Mouse (Mus musculus) liver, postnatal 0 days (tissue): ENCODE data around the gene Celf5. TPM values are rescaled to one million over a fixed set of nuclear protein-coding genes. Genes with fewer than 3 reads are reported as not detected.

Experiments
- ATAC-seq: fragments of 200-750 bp; cut with Nextera tagmentation; 2 replicates; pipeline ENCODE4 v1.8.0; 2017; ENCODE audit warnings: mild to moderate bottlenecking, moderate library complexity
- DNase-seq: peaks from one replicate; pipeline ENCODE4 v3.0.0-alpha.2; 2016
- H3K27ac ChIP-seq: fragments of 300-500 bp; sonication (generic); 2 replicates; pipeline ENCODE4 v1.5.1; 2014; ENCODE audit warnings: antibody characterized with exemption, moderate library complexity, mild to moderate bottlenecking, low read depth
- H3K27me3 ChIP-seq: fragments of 300-500 bp; sonication (generic); 2 replicates; pipeline ENCODE4 v1.6.1; 2014; ENCODE audit warnings: low read length, control low read depth, mixed read lengths; ENCODE audit not compliant: insufficient read depth
- H3K36me3 ChIP-seq: fragments of 300-500 bp; sonication (generic); replicated peaks from 2 replicates; pipeline ENCODE4 v1.6.1; 2014; ENCODE audit warnings: mild to moderate bottlenecking, control low read depth, low read length, moderate library complexity, mixed read lengths; ENCODE audit not compliant: insufficient read depth
- H3K4me1 ChIP-seq: fragments of 300-500 bp; sonication (generic); 2 replicates; pipeline ENCODE4 v1.6.1; 2014; ENCODE audit warnings: antibody characterized with exemption, mild to moderate bottlenecking, control low read depth; ENCODE audit not compliant: insufficient read depth
- H3K4me2 ChIP-seq: fragments of 300-500 bp; sonication (generic); 2 replicates; pipeline ENCODE4 v1.6.1; 2014; ENCODE audit warnings: low read depth, mild to moderate bottlenecking, low read length, moderate library complexity, mixed read lengths
- H3K4me3 ChIP-seq: fragments of 300-500 bp; sonication (generic); 2 replicates; pipeline ENCODE4 v1.5.1; 2014; ENCODE audit warnings: low read depth, low read length
- H3K9ac ChIP-seq: fragments of 300-500 bp; sonication (generic); replicated peaks from 2 replicates; pipeline ENCODE4 v1.6.1; 2014; ENCODE audit warnings: mild to moderate bottlenecking, moderate library complexity
- H3K9me3 ChIP-seq: fragments of 300-500 bp; sonication (generic); 2 replicates; pipeline ENCODE4 v1.6.1; 2016; ENCODE audit warnings: mild to moderate bottlenecking, control low read depth, low read length, mixed read lengths
- CTCF ChIP-seq: sonication (generic); IDR thresholded peaks from 2 replicates; pipeline ENCODE4 v1.5.1; 2016; ENCODE audit warnings: antibody characterized with exemption, low read depth
- EP300 ChIP-seq: IDR thresholded peaks from 2 replicates; pipeline ENCODE4 v1.6.1; 2016; ENCODE audit warnings: antibody characterized with exemption, low read depth, mild to moderate bottlenecking
- WGBS: fragments of 180-500 bp; shearing (Covaris S2); extraction: QIAGEN DNeasy Blood & Tissue Kit; methylation state at CpG from one replicate; pipeline ENCODE4 v1.1.7; 2014; ENCODE audit not compliant: insufficient replicate concordance; 5-methylcytosine and 5-hydroxymethylcytosine counted together
- polyA plus RNA-seq: library from polyadenylated mRNA; unstranded; fragments of >200 nt; fragmentation: Nextera tagmentation; extraction: Ambion mirVana; gene quantifications from 2 replicates; pipeline ENCODE4 v1.2.1, GENCODE M21; 2015

The Celf5 gene
- polyA plus RNA-seq, 1 experiment from 2014 or later = not detected

- no peak overlapping the region for H3K9ac ChIP-seq
- no peaks in the 10 kb centered on the region for H3K9me3 ChIP-seq
- TF ChIP-seq EP300 (no peak), CTCF (no peak)
- H3K27me3 ChIP-seq = peaks cover 6% of the 10 kb centered on the region; the same call in 1 of the 2 replicates
- H3K4me2 ChIP-seq = no peak overlapping the region
- DNase-seq (peak; percentile 14), ATAC-seq (no peak)
- 69% methylated on average over 3 of the region's 3 CpGs for WGBS
- peaks cover 20% of the 10 kb centered on the region for H3K4me1 ChIP-seq
- H3K27ac ChIP-seq = no peak overlapping the region
- no peaks in the 10 kb centered on the region for H3K36me3 ChIP-seq
- H3K4me3 ChIP-seq = no peak overlapping the region
Measured at GRCm38 (mm10) chr10:81435436-81435835, 47.1 kb downstream of the Celf5 start.

GRCm38 (mm10) chr10:81434361-81435263, 47.9 kb downstream of the Celf5 start:
- Histone ChIP-seq H3K4me1 (peaks cover 24% of the 10 kb centered on the region), H3K4me2 (no peak overlapping the region), H3K27me3 (peaks cover 6% of the 10 kb centered on the region; the same call in 1 of the 2 replicates), H3K4me3 (no peak overlapping the region), H3K27ac (no peak overlapping the region), H3K9me3 (no peaks in the 10 kb centered on the region), H3K36me3 (no peaks in the 10 kb centered on the region), H3K9ac (no peak overlapping the region)
- ATAC-seq (no peak), DNase-seq (peak; percentile 18)
- WGBS = 40% methylated on average over 15 of the region's 15 CpGs
- TF ChIP-seq EP300 (no peak), CTCF (no peak)

- no peak overlapping the region for H3K9ac ChIP-seq
- peak; percentile 26; the same call in 1 of the 2 replicates for TF ChIP-seq CTCF
- no peak for TF ChIP-seq EP300
- H3K4me2 ChIP-seq = peak overlapping the region; percentile 59
- WGBS = 62% methylated on average over 26 of the region's 26 CpGs
- peaks cover 33% of the 10 kb centered on the region for H3K4me1 ChIP-seq
- peaks cover 6% of the 10 kb centered on the region; the same call in 1 of the 2 replicates for H3K27me3 ChIP-seq
- 0 out of 2 replicates have a peak overlapping the region, but pooled peaks have one; percentile 5 for H3K27ac ChIP-seq
- H3K9me3 ChIP-seq = no peaks in the 10 kb centered on the region
- H3K36me3 ChIP-seq = no peaks in the 10 kb centered on the region
- ATAC-seq (no peak), DNase-seq (peak; percentile 30)
- no peak overlapping the region for H3K4me3 ChIP-seq
Measured at GRCm38 (mm10) chr10:81433541-81434289, 48.8 kb downstream of the Celf5 start.

- Histone ChIP-seq H3K4me1 (peaks cover 33% of the 10 kb centered on the region), H3K4me3 (no peak overlapping the region), H3K9me3 (no peaks in the 10 kb centered on the region), H3K36me3 (no peaks in the 10 kb centered on the region), H3K27me3 (peaks cover 6% of the 10 kb centered on the region; the same call in 1 of the 2 replicates), H3K4me2 (peak overlapping the region; percentile 59), H3K27ac (no peak overlapping the region), H3K9ac (0 out of 2 replicates have a peak overlapping the region, but pooled peaks have one; percentile 3)
- TF ChIP-seq EP300 (peak; percentile 90), CTCF (no peak)
- DNase-seq (peak; percentile 90), ATAC-seq (peak; percentile 81)
- WGBS = 5% methylated on average over 17 of the region's 17 CpGs
Measured at GRCm38 (mm10) chr10:81432868-81433262, 49.6 kb downstream of the Celf5 start.

GRCm38 (mm10) chr10:81432169-81432867, 50.2 kb downstream of the Celf5 start:
- H3K9ac ChIP-seq = no peak overlapping the region
- WGBS = 60% methylated on average over 21 of the region's 21 CpGs

More at GRCm38 (mm10) chr10:81432169-81432867, 50.2 kb downstream of the Celf5 start:
- Histone ChIP-seq H3K36me3 (no peaks in the 10 kb centered on the region), H3K9me3 (no peaks in the 10 kb centered on the region), H3K4me3 (no peak overlapping the region), H3K4me2 (peak overlapping the region; percentile 52), H3K27me3 (peaks cover 10% of the 10 kb centered on the region), H3K27ac (no peak overlapping the region), H3K4me1 (peaks cover 33% of the 10 kb centered on the region)
- ATAC-seq = no peak
- no peak for TF ChIP-seq CTCF
- TF ChIP-seq EP300 = no peak
- DNase-seq = peak; percentile 13
